Mouse (Mus musculus): ENCODE measurements around the gene Dtx3. TPM values are rescaled to one million over a fixed set of nuclear protein-coding genes. Genes with fewer than 3 reads are reported as not detected.

Gene Dtx3
- polyA plus RNA-seq, 1 experiment = 157 TPM

DNA sequence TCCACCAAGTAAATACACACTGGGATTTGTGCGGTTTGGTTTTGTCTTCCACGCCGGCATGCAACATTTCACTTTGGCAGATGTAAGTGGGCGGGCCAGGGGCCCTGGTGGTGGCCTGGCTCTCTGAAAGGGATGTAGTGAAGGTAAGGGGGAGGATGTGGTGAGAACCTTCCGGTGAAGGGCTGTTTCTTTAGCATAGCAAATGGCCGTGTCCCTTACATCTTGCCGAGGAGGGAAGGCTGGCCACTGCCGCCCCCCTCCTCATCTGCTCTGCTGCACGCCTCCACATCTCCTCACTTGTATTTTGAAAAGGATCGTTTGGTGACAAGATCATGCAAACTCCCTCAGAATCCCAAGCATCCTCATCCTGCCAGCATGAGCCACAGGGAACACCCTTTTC, 30.2 kb upstream of the Dtx3 start:
- WGBS = 34% methylated on average over 10 of the region's 10 CpGs
- TF ChIP-seq CTCF (IDR thresholded peaks at IDR 0.05; ENCODE audit: insufficient read depth, low read length) = no peak
- TF ChIP-seq POLR2A (IDR thresholded peaks at IDR 0.05; ENCODE audit: borderline replicate concordance, extremely low read depth, low read depth, low read length) = no peak
- no peak for DNase-seq
- no peaks in the 10 kb centered on the region for H3K4me1 ChIP-seq (ENCODE audit: control insufficient read depth, insufficient read depth, low read length)
- H3K4me3 ChIP-seq (replicated peaks; ENCODE audit: extremely low read depth, low read depth, low read length) = no peak overlapping the region

- H3K4me1 ChIP-seq (ENCODE audit: control insufficient read depth, insufficient read depth, low read length) = no peaks in the 10 kb centered on the region
- WGBS = 58% methylated on average over 6 of the region's 6 CpGs
- TF ChIP-seq CTCF (IDR thresholded peaks at IDR 0.05; ENCODE audit: insufficient read depth, low read length) = no peak
- no peak for TF ChIP-seq POLR2A (IDR thresholded peaks at IDR 0.05; ENCODE audit: borderline replicate concordance, extremely low read depth, low read depth, low read length)
- DNase-seq = no peak
- no peak overlapping the region for H3K4me3 ChIP-seq (replicated peaks; ENCODE audit: extremely low read depth, low read depth, low read length)
Measured at GRCm38 (mm10) chr10:127225213-127225612, 29.7 kb upstream of the Dtx3 start.

DNA sequence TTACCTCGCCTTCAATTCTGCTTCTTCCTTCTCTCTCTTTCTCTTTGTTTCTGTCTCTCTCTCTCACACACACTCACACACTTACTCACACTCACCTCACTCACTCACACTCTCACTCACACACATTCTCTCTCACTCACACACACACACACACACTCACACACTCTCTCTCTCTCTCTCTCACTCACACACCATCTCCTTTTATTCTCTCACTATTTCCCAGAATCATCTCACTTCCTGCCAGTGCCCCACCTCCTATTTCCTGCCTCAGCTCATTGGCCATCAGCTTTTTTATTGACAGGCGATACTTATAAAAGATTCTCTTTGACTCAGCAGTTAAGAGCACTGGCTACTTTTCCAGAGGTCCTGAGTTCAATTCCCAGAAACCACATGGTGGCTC, 22.8 kb upstream of the Dtx3 start:
- 79% methylated on average over 2 of the region's 2 CpGs for WGBS
- no peak for TF ChIP-seq POLR2A (IDR thresholded peaks at IDR 0.05; ENCODE audit: borderline replicate concordance, extremely low read depth, low read depth, low read length)
- no peak for TF ChIP-seq CTCF (IDR thresholded peaks at IDR 0.05; ENCODE audit: insufficient read depth, low read length)
- H3K4me1 ChIP-seq (ENCODE audit: control insufficient read depth, insufficient read depth, low read length) = no peaks in the 10 kb centered on the region
- H3K4me3 ChIP-seq (replicated peaks; ENCODE audit: extremely low read depth, low read depth, low read length) = no peak overlapping the region
- DNase-seq = no peak

DNA sequence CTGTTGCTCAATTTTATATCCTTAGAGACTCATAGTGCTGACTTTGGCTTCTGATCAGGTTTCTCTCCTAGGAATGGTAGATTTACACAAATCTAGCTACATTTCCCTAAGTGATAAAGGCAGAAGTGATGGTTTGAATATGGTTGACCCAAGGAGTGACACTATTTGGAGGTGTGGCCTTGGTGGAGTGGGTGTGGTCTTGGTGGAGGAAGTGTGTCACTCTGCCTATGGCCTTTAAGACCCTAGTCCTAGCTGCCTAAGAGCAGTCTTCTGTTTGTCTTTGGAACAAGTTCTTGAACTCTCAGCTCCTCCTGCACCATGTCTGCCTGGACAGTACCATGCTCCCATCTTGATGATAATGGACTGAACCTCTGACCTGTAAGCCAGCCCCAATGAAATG, 21.6 kb upstream of the Dtx3 start:
- TF ChIP-seq CTCF (IDR thresholded peaks at IDR 0.05; ENCODE audit: insufficient read depth, low read length) (no peak), POLR2A (IDR thresholded peaks at IDR 0.05; ENCODE audit: borderline replicate concordance, extremely low read depth, low read depth, low read length) (no peak)
- DNase-seq = no peak
- Histone ChIP-seq H3K4me1 (ENCODE audit: control insufficient read depth, insufficient read depth, low read length) (no peaks in the 10 kb centered on the region), H3K4me3 (replicated peaks; ENCODE audit: extremely low read depth, low read depth, low read length) (no peak overlapping the region)

DNA sequence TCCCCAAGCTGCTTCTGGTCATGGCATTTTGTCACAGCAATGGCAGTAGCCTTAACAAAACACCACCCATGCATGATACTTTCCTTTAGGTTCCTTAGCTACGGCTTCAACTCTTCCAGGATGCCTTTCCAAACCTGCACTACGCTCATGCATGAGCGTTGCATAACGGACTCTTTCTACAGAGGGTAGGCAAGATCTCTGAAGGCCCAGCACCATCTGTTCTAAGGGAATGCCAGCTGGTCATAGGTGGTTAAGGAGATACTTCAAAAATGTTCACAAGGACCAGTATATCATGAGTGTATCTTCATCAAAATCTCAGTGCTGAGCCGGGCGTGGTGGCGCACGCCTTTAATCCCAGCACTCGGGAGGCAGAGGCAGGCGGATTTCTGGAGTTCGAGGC, 20.9 kb upstream of the Dtx3 start:
- H3K4me3 ChIP-seq (replicated peaks; ENCODE audit: extremely low read depth, low read depth, low read length) = no peak overlapping the region
- WGBS = 95% methylated on average over 11 of the region's 11 CpGs
- TF ChIP-seq CTCF (IDR thresholded peaks at IDR 0.05; ENCODE audit: insufficient read depth, low read length) = no peak
- TF ChIP-seq POLR2A (IDR thresholded peaks at IDR 0.05; ENCODE audit: borderline replicate concordance, extremely low read depth, low read depth, low read length) = no peak
- H3K4me1 ChIP-seq (ENCODE audit: control insufficient read depth, insufficient read depth, low read length) = no peaks in the 10 kb centered on the region
- DNase-seq = no peak

DNA sequence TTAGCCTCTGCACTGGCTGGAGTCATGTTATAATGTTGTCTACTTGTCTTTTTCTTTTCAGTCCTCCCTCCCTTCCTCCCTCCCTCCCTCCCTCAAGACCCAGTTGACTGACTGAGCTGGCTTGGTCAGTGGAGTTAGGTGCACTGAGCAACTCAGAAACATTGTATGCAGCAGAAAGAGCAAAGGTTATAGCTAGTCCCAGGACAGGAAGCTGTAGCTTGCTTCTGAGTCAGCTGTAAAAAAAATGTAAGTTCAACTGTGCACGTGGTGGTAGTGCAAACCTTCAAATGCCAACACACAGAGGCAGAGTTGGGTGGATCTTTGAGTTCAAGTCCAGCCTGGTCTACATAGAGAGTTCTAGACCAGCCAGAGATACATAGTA, 18.9 kb upstream of the Dtx3 start:
- Histone ChIP-seq H3K4me3 (replicated peaks; ENCODE audit: extremely low read depth, low read depth, low read length) (no peak overlapping the region), H3K4me1 (ENCODE audit: control insufficient read depth, insufficient read depth, low read length) (peaks cover 4% of the 10 kb centered on the region; the same call in 1 of the 2 replicates)
- no peak for TF ChIP-seq POLR2A (IDR thresholded peaks at IDR 0.05; ENCODE audit: borderline replicate concordance, extremely low read depth, low read depth, low read length)
- TF ChIP-seq CTCF (IDR thresholded peaks at IDR 0.05; ENCODE audit: insufficient read depth, low read length) = no peak
- no peak for DNase-seq
- WGBS = 24% methylated on average over 1 of the region's 1 CpGs

GRCm38 (mm10) chr10:127213704-127214421, 18.3 kb upstream of the Dtx3 start:
- Histone ChIP-seq H3K4me1 (ENCODE audit: control insufficient read depth, insufficient read depth, low read length) (peaks cover 4% of the 10 kb centered on the region; the same call in 1 of the 2 replicates), H3K4me3 (replicated peaks; ENCODE audit: extremely low read depth, low read depth, low read length) (no peak overlapping the region)
- TF ChIP-seq POLR2A (IDR thresholded peaks at IDR 0.05; ENCODE audit: borderline replicate concordance, extremely low read depth, low read depth, low read length) (no peak), CTCF (IDR thresholded peaks at IDR 0.05; ENCODE audit: insufficient read depth, low read length) (no peak)
- 81% methylated on average over 13 of the region's 13 CpGs for WGBS
- no peak for DNase-seq

GRCm38 (mm10) chr10:127213272-127213671, 17.7 kb upstream of the Dtx3 start:
- no peak for DNase-seq

GRCm38 (mm10) chr10:127211414-127211854, 15.9 kb upstream of the Dtx3 start, which contains the start of gene Pip4k2c:
Gene Pip4k2c, minus strand, starts transcription at chr10:127211585.
- Histone ChIP-seq H3K4me1 (ENCODE audit: control insufficient read depth, insufficient read depth, low read length) (peaks cover 4% of the 10 kb centered on the region; the same call in 1 of the 2 replicates), H3K4me3 (replicated peaks; ENCODE audit: extremely low read depth, low read depth, low read length) (peak within 1 kb of the TSS; percentile 73)
- TF ChIP-seq POLR2A (IDR thresholded peaks at IDR 0.05; ENCODE audit: borderline replicate concordance, extremely low read depth, low read depth, low read length) (peak; percentile 59; the same call in 1 of the 2 replicates), CTCF (IDR thresholded peaks at IDR 0.05; ENCODE audit: insufficient read depth, low read length) (no peak)
- peak; percentile 89 for DNase-seq
- WGBS = 1% methylated on average over 47 of the region's 47 CpGs

More at GRCm38 (mm10) chr10:127213272-127213671, 17.7 kb upstream of the Dtx3 start:
- WGBS = 85% methylated on average over 8 of the region's 8 CpGs
- H3K4me3 ChIP-seq (replicated peaks; ENCODE audit: extremely low read depth, low read depth, low read length) = no peak overlapping the region
- TF ChIP-seq POLR2A (IDR thresholded peaks at IDR 0.05; ENCODE audit: borderline replicate concordance, extremely low read depth, low read depth, low read length) (no peak), CTCF (IDR thresholded peaks at IDR 0.05; ENCODE audit: insufficient read depth, low read length) (no peak)
- H3K4me1 ChIP-seq (ENCODE audit: control insufficient read depth, insufficient read depth, low read length) = peaks cover 4% of the 10 kb centered on the region; the same call in 1 of the 2 replicates

- no peak for TF ChIP-seq CTCF (IDR thresholded peaks at IDR 0.05; ENCODE audit: insufficient read depth, low read length)
- TF ChIP-seq POLR2A (IDR thresholded peaks at IDR 0.05; ENCODE audit: borderline replicate concordance, extremely low read depth, low read depth, low read length) = no peak
- DNase-seq = no peak
- WGBS = 1% methylated on average over 25 of the region's 25 CpGs
- Histone ChIP-seq H3K4me1 (ENCODE audit: control insufficient read depth, insufficient read depth, low read length) (peaks cover 4% of the 10 kb centered on the region; the same call in 1 of the 2 replicates), H3K4me3 (replicated peaks; ENCODE audit: extremely low read depth, low read depth, low read length) (peak overlapping the region; percentile 73)
Measured at GRCm38 (mm10) chr10:127210961-127211405, 15.5 kb upstream of the Dtx3 start.

Measured in lung, adult 2 months (tissue).